Mouse (Mus musculus): ENCODE data around the gene Mettl16.

- no peak for TF ChIP-seq CTCF (IDR thresholded peaks at IDR 0.05; ENCODE audit: low read depth, low read length)
- no peak for TF ChIP-seq GATA1 (IDR thresholded peaks at IDR 0.05; ENCODE audit: borderline replicate concordance, low read length)
- no peak for TF ChIP-seq TAL1 (conservative IDR thresholded peaks at IDR 0.05; ENCODE audit: low read depth, low read length)
- TF ChIP-seq POLR2AphosphoS5 (IDR thresholded peaks at IDR 0.05; ENCODE audit: insufficient replicate concordance, low read depth, low read length) = no peak
- no peak for TF ChIP-seq GATA2 (IDR thresholded peaks at IDR 0.05; ENCODE audit: borderline replicate concordance, low read depth, low read length)
These were observed 46.3 kb upstream of the Mettl16 start, which contains the start of gene Pafah1b1 for GRCm38 (mm10) chr11:74724235-74724791.
